Mouse (Mus musculus) intestine, embryonic 14.5 days (tissue): ENCODE measurements around the gene Arhgap33. TPM values are rescaled to one million over a fixed set of nuclear protein-coding genes. Genes with fewer than 3 reads are reported as not detected.
"Not testable (repeated sequence)": the region's sequence is repeated elsewhere in the genome, so short reads cannot be mapped to it uniquely, and the experiment has no call there.

Experiments used
- ATAC-seq: fragments of 200-750 bp; cut with Nextera tagmentation; replicated peaks from 2 replicates; pipeline ENCODE4 v1.8.0; 2017; ENCODE audit warnings: low read depth, moderate number of reproducible peaks, moderate TSS enrichment, moderate library complexity; ENCODE audit not compliant: low FRiP score, low TSS enrichment
- DNase-seq: peaks from one replicate; pipeline ENCODE4 v3.0.0-alpha.2; 2018; ENCODE audit warnings: low spot score
- H3K27ac ChIP-seq: fragments of 300-500 bp; sonication (generic); 2 replicates; pipeline ENCODE4 v1.5.1; 2014; ENCODE audit warnings: low read depth, mild to moderate bottlenecking, control low read depth
- H3K27me3 ChIP-seq: fragments of 300-500 bp; sonication (generic); replicated peaks from 2 replicates; pipeline ENCODE4 v1.6.1; 2014; ENCODE audit warnings: low read length, control low read depth; ENCODE audit not compliant: control insufficient read depth, insufficient read depth
- H3K36me3 ChIP-seq: fragments of 300-500 bp; sonication (generic); 2 replicates; pipeline ENCODE4 v1.6.1; 2014; ENCODE audit warnings: low read length, control low read depth; ENCODE audit not compliant: control insufficient read depth, insufficient read depth
- H3K4me1 ChIP-seq: fragments of 300-500 bp; sonication (generic); replicated peaks from 2 replicates; pipeline ENCODE4 v1.6.1; 2014; ENCODE audit warnings: low read length, control low read depth, mixed read lengths; ENCODE audit not compliant: control insufficient read depth, insufficient read depth
- H3K4me2 ChIP-seq: fragments of 300-500 bp; sonication (generic); 2 replicates; pipeline ENCODE4 v1.6.1; 2014; ENCODE audit warnings: low read length
- H3K4me3 ChIP-seq: fragments of 300-500 bp; sonication (generic); 2 replicates; pipeline ENCODE4 v1.5.1; 2014; ENCODE audit warnings: low read depth, low read length, control low read depth, mixed read lengths
- H3K9ac ChIP-seq: fragments of 300-500 bp; sonication (generic); 2 replicates; pipeline ENCODE4 v1.6.1; 2014; ENCODE audit warnings: mild to moderate bottlenecking, low read length
- H3K9me3 ChIP-seq: fragments of 300-500 bp; sonication (generic); 2 replicates; pipeline ENCODE4 v1.6.1; 2016; ENCODE audit warnings: low read length, control low read depth; ENCODE audit not compliant: control insufficient read depth
- WGBS: fragments of 180-500 bp; shearing (Covaris S2); extraction: QIAGEN DNeasy Blood & Tissue Kit; methylation state at CpG from one replicate; pipeline ENCODE4 v1.1.7; 2014; 5-methylcytosine and 5-hydroxymethylcytosine counted together
- polyA plus RNA-seq: library from polyadenylated mRNA; unstranded; fragments of >200 nt; fragmentation: Nextera tagmentation; extraction: Ambion mirVana; gene quantifications from 2 replicates; pipeline ENCODE4 v1.2.1, GENCODE M21; 2014

Arhgap33 gene
- polyA plus RNA-seq, 1 experiment from 2014 or later = 11.9 TPM

GRCm38 (mm10) chr7:30495506-30496042 is 39.3 kb downstream of the Arhgap33 start:
- not testable (repeated sequence) for H3K27me3 ChIP-seq, H3K4me2 ChIP-seq, ATAC-seq, H3K36me3 ChIP-seq, H3K9me3 ChIP-seq, H3K4me1 ChIP-seq, H3K9ac ChIP-seq, H3K4me3 ChIP-seq, H3K27ac ChIP-seq, DNase-seq
- 57% methylated on average over 4 of the region's 5 CpGs for WGBS

- Histone ChIP-seq H3K4me2 (0 out of 2 replicates have a peak within 1 kb of the TSS, but pooled peaks have one; percentile 1), H3K27ac (no peak within 1 kb of the TSS), H3K9me3 (no peaks in the 10 kb centered on the region), H3K9ac (no peak within 1 kb of the TSS), H3K27me3 (no peaks in the 10 kb centered on the region), H3K4me1 (no peaks in the 10 kb centered on the region), H3K4me3 (no peak within 1 kb of the TSS), H3K36me3 (no peaks in the 10 kb centered on the region)
- DNase-seq (peak; percentile 61), ATAC-seq (peak; percentile 28; the same call in 1 of the 2 replicates)
- WGBS = 46% methylated on average over 11 of the region's 11 CpGs
Measured at GRCm38 (mm10) chr7:30493401-30493931, 41.4 kb downstream of the Arhgap33 start, which contains the start of gene Prodh2. Gene Prodh2 (plus strand): TSS chr7:30493622.

- Histone ChIP-seq H3K4me1 (no peaks in the 10 kb centered on the region), H3K36me3 (no peaks in the 10 kb centered on the region), H3K4me3 (no peak overlapping the region), H3K9me3 (no peaks in the 10 kb centered on the region), H3K27me3 (no peaks in the 10 kb centered on the region), H3K9ac (no peak overlapping the region), H3K4me2 (0 out of 2 replicates have a peak overlapping the region, but pooled peaks have one; percentile 1), H3K27ac (no peak overlapping the region)
- WGBS = 21% methylated on average over 4 of the region's 4 CpGs
- peak; percentile 88 for DNase-seq
- ATAC-seq = 0 out of 2 replicates have a peak, but pooled peaks have one; percentile 7
Measured at GRCm38 (mm10) chr7:30492765-30493164, 42.1 kb downstream of the Arhgap33 start.

- no peak overlapping the region for H3K4me2 ChIP-seq
- no peak for ATAC-seq
- H3K4me1 ChIP-seq = no peaks in the 10 kb centered on the region
- H3K27ac ChIP-seq = no peak overlapping the region
- H3K9ac ChIP-seq = no peak overlapping the region
- 15% methylated on average over 6 of the region's 6 CpGs for WGBS
- no peak overlapping the region for H3K4me3 ChIP-seq
- no peak for DNase-seq
- H3K27me3 ChIP-seq = no peaks in the 10 kb centered on the region
- no peaks in the 10 kb centered on the region for H3K9me3 ChIP-seq
- H3K36me3 ChIP-seq = no peaks in the 10 kb centered on the region
Measured at GRCm38 (mm10) chr7:30490957-30491307, 43.9 kb downstream of the Arhgap33 start.

GRCm38 (mm10) chr7:30490251-30490956 is 44.5 kb downstream of the Arhgap33 start:
- Histone ChIP-seq H3K9me3 (no peaks in the 10 kb centered on the region), H3K27me3 (no peaks in the 10 kb centered on the region), H3K36me3 (no peaks in the 10 kb centered on the region), H3K4me3 (no peak overlapping the region), H3K9ac (no peak overlapping the region), H3K4me2 (no peak overlapping the region), H3K27ac (no peak overlapping the region), H3K4me1 (no peaks in the 10 kb centered on the region)
- WGBS = 33% methylated on average over 16 of the region's 16 CpGs
- no peak for DNase-seq
- ATAC-seq = no peak

- no peak overlapping the region for H3K4me3 ChIP-seq
- DNase-seq (peak; percentile 90), ATAC-seq (no peak)
- H3K27me3 ChIP-seq = no peaks in the 10 kb centered on the region
- H3K9me3 ChIP-seq = no peaks in the 10 kb centered on the region
- H3K4me2 ChIP-seq = no peak overlapping the region
- H3K36me3 ChIP-seq = no peaks in the 10 kb centered on the region
- WGBS = 15% methylated on average over 8 of the region's 8 CpGs
- H3K4me1 ChIP-seq = no peaks in the 10 kb centered on the region
- H3K9ac ChIP-seq = no peak overlapping the region
- no peak overlapping the region for H3K27ac ChIP-seq
Measured at GRCm38 (mm10) chr7:30484250-30484649, 50.6 kb downstream of the Arhgap33 start.

- DNase-seq = peak; percentile 57
- no peak for ATAC-seq
- WGBS = 6% methylated on average over 31 of the region's 32 CpGs
- H3K9me3 ChIP-seq = no peaks in the 10 kb centered on the region
- H3K27me3 ChIP-seq = 0 out of 2 replicates have a peak, but pooled peaks cover 3% of the 10 kb centered on the region
- H3K36me3 ChIP-seq = no peaks in the 10 kb centered on the region
- H3K4me2 ChIP-seq = peak overlapping the region; percentile 45
- H3K9ac ChIP-seq = 0 out of 2 replicates have a peak overlapping the region, but pooled peaks have one; percentile 27
- H3K4me1 ChIP-seq = 0 out of 2 replicates have a peak, but pooled peaks cover 4% of the 10 kb centered on the region
- peak overlapping the region; percentile 16 for H3K4me3 ChIP-seq
- H3K27ac ChIP-seq = no peak overlapping the region
Measured at GRCm38 (mm10) chr7:30477415-30478381, 57.2 kb downstream of the Arhgap33 start.

- H3K4me1 ChIP-seq, DNase-seq, H3K36me3 ChIP-seq, H3K9ac ChIP-seq, H3K27me3 ChIP-seq, H3K4me2 ChIP-seq, H3K4me3 ChIP-seq, H3K9me3 ChIP-seq, H3K27ac ChIP-seq, ATAC-seq: not testable (repeated sequence)
- 80% methylated on average over 7 of the region's 7 CpGs for WGBS
Measured at GRCm38 (mm10) chr7:30476136-30476535, 58.7 kb downstream of the Arhgap33 start.
